Mouse (Mus musculus) liver, embryonic 14.5 days (tissue): Measurements from ENCODE around the gene Aatf.

ENCODE experiments used
- CTCF ChIP-seq: IDR thresholded peaks from 2 replicates; pipeline ENCODE4 v1.5.1; 2016; ENCODE audit warnings: antibody characterized with exemption, low read depth, control low read depth
- EP300 ChIP-seq: IDR thresholded peaks from 2 replicates; pipeline ENCODE4 v1.6.1; 2016; ENCODE audit warnings: antibody characterized with exemption, low read depth

DNA sequence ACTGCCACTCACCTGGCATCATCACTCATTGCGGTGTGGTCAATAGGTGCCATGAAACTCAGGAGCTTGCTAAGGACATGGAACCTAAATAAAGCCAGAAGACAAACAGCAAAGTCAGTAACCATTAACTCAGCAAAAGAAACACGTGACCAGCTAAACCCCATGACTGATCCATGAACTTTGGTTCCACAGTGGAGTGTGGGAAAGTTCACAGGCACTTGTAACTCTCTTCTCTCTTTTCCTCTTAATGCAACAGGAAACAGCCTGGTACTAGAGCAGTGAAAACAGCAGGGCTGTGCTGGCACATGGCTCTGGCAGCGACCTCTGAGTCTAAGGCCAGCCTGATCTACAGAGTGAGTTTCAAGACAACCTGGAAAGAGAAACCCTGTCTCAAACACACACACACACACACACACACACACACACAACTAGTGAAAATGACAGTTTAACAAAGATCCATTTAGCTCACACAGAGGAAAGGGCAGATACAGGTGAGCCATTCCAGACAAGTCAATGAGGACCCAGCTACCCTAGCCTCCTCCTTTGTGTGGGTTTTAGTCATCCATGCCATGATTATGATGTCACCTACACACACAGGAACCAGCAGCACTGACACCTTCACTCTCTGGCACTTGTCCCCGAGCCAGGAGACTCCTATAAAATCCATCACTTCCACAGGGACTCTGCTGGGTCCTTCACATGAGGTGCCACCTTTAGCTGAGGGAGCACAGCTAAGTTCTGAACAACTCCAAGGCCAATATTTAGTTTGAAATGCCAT, 70.6 kb downstream of the Aatf start:
- TF ChIP-seq CTCF, result no peak
- TF ChIP-seq EP300, result no peak
